Mouse (Mus musculus) left cerebral cortex, postnatal 36 days (tissue): Measurements from ENCODE around the gene Hexim2. TPM values are rescaled to one million over a fixed set of nuclear protein-coding genes. Genes with fewer than 3 reads are reported as not detected.

Experiments
- DNase-seq, 2 experiments: peaks; one replicate each; pipeline ENCODE4 v3.0.0; 2021 to 2022; ENCODE audit warnings: low spot score in 2 of 2, mixed read lengths in 1 of 2
- intact Hi-C: fragments of 180-260 bp; cut with DNase I; formaldehyde crosslinking; loops from one replicate; pipeline ENCODE4 v1.15.1; 2025
- total RNA-seq, 2 experiments: library from RNA; stranded (reverse); gene quantifications; 2 replicates each; pipeline ENCODE4 v1.2.3; 2021

Hexim2 gene
- total RNA-seq, 2 experiments from 2014 or later = 13.2 to 16.6 TPM

DNA sequence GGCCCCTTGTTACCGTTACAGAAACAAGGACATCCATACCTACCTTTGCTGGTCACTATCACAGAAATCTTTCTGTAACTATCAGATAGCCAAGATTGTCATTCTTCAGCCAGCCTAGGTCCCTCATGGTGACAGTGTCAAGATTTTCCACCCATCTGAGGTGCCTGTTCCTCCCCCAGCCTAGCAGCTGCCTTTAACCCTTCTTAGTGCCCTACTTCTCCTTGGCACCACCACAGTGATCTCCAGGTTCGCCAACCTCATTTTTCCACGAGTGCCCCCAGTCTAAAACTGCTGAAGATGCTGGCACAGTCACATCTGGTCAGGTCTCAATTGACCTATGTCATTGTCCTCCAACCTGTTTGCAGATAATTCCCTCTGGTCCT is 37.9 kb downstream of the Hexim2 start:
- intact Hi-C loops = no loop called here
- DNase-seq = no peak

- intact Hi-C loops = no loop called here
- DNase-seq = peak; percentile 53 to 61
These were observed 38.5 kb downstream of the Hexim2 start, which contains the start of gene Fmnl1 for GRCm38 (mm10) chr11:103170494-103171285. Gene Fmnl1, plus strand, starts transcription at chr11:103171107.

DNA sequence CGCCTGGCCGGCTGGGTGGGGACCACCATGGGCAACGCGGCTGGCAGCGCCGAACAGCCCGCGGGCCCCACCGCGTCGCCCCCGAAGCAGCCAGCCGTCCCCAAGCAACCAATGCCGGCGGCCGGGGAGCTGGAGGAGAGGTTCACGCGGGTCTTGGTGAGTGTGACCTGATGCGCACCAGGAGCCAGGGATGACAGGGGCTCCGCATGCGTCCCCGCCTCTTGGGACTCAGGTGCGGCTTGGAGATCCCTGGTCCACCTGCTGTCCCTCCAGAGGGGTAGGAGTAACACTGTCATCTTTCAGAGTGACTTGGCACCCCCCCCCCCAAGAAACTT is 39.0 kb downstream of the Hexim2 start:
- no peak for DNase-seq
- intact Hi-C loops = no loop called here

- intact Hi-C loops = no loop called here
- no peak for DNase-seq
These were observed 39.6 kb downstream of the Hexim2 start for GRCm38 (mm10) chr11:103171703-103172391.

DNA sequence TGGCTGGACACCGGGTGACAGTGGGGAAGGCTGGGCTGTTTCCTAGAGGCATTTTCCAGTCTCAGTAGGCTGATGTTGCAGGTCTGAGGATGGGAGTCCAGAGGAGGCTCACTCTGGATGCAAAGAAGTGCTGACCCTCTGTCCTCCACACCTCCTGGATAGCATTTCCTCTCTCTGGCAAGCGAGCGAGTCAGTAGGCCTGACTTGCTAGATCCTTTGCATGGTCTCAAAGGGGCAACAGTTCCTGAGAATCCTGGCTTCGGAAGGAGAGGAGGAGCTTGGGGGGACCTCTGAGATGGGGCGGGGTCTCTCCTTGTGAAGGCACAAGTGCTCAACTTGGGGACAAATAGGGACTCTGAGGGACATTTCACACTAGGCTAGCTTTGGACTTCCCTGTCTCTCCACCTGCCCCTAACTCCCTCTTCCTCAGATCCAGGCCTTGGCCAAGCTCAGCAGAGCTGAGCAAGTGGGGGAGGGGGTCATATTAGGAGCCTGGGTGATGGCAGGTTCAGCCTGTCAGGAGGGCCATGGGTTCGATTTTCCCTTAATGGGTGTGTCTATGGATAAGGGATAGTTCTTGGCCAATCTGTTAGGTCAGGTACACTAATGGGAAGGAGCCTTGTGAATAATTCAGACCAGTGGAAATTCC is 40.3 kb downstream of the Hexim2 start:
- intact Hi-C loops = no loop called here
- no peak for DNase-seq

- intact Hi-C loops = no loop called here
- DNase-seq = no peak
These were observed 41.0 kb downstream of the Hexim2 start for GRCm38 (mm10) chr11:103173041-103173770.

DNA sequence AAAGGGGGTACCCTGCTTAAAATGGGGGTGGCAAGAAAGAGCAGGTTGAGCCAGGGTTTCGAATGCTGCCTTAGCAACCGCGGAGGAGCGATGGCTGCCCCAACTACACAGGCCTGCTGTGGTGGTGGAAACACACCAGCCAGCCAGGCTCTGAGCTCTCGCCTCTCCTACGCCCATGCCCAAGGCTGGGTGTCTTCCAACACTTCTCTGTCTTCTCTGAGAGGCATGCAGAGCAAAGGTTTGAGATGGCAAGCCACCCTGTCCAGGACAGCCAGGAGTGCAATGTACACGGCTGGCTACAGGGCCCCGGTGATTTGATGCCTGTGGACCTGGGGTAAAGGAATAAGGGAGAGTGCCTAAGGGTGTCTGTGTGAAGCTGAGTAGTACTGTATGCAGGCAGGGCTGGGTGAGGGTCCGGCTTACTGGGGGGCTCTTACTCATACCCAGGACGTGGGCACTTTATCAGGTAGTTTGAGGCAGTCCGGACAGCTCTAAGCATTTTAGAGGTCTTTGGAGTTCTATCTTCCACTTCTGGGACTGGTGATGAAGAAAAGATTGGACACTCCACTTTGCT is 41.6 kb downstream of the Hexim2 start:
- DNase-seq = peak in 1 of 2 experiments; percentile 60
- intact Hi-C loops = no loop called here

GRCm38 (mm10) chr11:103174411-103174832 is 42.2 kb downstream of the Hexim2 start:
- no peak for DNase-seq
- intact Hi-C loops = no loop called here

DNA sequence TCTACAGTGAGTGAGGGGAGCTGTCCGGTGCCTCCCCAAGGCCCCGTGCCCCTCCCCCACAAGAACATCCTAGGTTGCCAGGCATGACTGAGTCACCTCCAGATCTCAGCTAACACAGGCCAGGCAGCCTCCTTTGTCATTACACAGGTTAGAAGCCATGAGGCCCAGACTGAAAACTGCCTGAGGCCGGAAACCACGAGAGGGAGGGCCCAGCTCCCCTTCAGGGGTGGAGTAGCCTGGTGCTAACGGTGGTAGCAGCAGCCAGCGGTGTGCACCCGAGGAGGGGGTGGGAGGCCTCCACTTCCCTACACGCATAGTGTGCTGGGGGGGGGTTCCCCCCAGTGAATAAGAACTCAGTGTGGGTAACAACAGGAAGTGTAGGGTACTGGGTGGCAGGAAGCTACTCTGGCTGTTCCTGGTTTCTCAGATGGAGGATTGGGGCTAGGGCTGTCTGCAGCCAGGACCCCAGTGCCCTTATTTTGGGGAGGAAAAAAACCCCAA is 42.7 kb downstream of the Hexim2 start:
- DNase-seq = no peak
- intact Hi-C loops = no loop called here

DNA sequence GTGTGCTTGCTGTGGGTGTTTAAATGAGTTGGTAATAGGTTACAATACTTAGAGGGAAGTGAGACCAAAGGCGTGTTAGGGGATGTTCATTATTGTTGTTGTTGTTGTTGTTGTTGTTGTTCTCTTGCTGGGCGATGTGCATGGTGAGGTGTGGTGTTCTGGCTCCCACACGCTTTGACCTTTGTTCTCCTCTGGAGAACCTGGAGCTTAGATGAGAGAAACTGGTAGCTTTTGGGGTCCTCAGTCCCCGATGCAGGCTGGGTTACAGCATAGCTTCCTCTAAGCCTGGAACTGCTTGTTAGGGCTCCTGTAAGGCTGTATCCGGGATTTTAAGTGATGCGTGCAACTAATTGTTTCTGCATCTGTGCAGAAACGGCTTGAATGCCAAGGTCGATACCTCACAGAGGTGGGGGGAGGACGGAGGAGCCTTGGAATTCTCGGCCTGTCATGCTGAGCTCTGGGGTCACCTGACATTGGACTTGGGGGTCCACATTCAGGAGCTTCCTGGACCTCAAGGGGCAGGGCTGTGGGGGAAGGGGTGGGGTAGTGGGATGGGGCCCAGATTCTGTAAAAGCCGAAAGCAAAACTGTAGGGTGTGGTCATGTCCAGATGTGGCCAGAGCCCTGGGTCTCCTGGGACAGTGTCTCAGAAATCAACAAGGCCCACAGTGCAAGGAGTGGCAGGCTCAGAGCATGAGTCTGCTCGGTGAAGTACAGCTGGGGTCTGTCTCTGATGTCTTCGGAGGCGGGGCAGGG is 43.6 kb downstream of the Hexim2 start:
- DNase-seq = no peak
- intact Hi-C loops = no loop called here

DNA sequence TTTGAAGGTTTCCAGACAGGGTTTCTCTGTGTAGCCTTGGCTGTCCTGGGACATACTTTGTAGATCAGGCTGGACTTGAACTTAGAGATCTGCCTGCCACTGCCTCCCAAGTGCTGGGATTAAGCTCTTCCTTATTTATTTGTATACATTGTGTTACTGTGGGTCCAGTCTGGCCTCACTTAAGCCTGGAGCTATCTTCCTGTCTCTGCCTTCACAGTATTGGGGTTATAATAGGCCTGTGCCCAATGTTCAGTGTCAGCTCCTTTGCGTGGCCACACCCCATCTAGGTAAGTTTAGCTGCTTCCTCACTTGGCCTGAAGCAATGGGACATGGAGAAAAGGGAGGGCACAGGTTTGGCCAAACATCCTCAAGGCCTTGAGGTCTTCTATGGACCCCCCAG is 44.3 kb downstream of the Hexim2 start:
- intact Hi-C loops = no loop called here
- DNase-seq = no peak

GRCm38 (mm10) chr11:103177216-103177615 is 45.0 kb downstream of the Hexim2 start:
- DNase-seq = no peak
- intact Hi-C loops = no loop called here

GRCm38 (mm10) chr11:103177815-103178485 is 45.7 kb downstream of the Hexim2 start:
- DNase-seq = no peak
- intact Hi-C loops = no loop called here

GRCm38 (mm10) chr11:103178748-103179147 is 46.5 kb downstream of the Hexim2 start:
- intact Hi-C loops = no loop called here
- DNase-seq = no peak

- no peak for DNase-seq
- intact Hi-C loops = no loop called here
These were observed 48.2 kb downstream of the Hexim2 start for GRCm38 (mm10) chr11:103180426-103180825.

GRCm38 (mm10) chr11:103181349-103181748 is 49.1 kb downstream of the Hexim2 start:
- intact Hi-C loops = no loop called here
- DNase-seq = peak in 1 of 2 experiments; percentile 54

DNA sequence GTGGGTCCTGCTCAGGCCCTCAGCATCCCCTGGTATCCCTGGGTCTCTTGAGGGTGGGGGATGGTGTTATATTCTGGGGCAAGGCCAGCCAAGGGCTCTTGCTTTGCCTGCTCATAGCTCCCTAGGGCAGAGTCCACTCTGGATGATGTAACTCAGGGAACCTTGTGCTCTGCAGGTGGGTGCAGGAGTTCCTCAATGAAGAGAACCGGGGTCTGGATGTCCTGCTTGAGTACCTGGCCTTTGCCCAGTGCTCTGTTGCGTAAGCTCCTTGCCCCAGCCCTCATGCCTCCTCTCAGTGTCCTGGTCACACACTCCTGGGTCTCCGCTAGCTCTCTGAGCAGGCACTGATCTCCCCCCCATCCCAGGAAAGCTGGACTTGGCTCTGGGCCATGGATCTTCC is 49.7 kb downstream of the Hexim2 start:
- intact Hi-C loops = no loop called here
- DNase-seq = no peak

GRCm38 (mm10) chr11:103184891-103185290 is 52.7 kb downstream of the Hexim2 start:
- intact Hi-C loops = no loop called here

More at GRCm38 (mm10) chr11:103184891-103185290, 52.7 kb downstream of the Hexim2 start:
- no peak for DNase-seq
